Mouse (Mus musculus) right cerebral cortex, postnatal 10 days (tissue): ENCODE data around the gene Manea.
"Not testable (repeated sequence)": the region's sequence is repeated elsewhere in the genome, so short reads cannot be mapped to it uniquely, and the experiment has no call there.

Experiments
- DNase-seq, 2 experiments: peaks; one replicate each; pipeline ENCODE4 v3.0.0; 2021; ENCODE audit warnings: low spot score in 2 of 2

The Manea gene

DNA sequence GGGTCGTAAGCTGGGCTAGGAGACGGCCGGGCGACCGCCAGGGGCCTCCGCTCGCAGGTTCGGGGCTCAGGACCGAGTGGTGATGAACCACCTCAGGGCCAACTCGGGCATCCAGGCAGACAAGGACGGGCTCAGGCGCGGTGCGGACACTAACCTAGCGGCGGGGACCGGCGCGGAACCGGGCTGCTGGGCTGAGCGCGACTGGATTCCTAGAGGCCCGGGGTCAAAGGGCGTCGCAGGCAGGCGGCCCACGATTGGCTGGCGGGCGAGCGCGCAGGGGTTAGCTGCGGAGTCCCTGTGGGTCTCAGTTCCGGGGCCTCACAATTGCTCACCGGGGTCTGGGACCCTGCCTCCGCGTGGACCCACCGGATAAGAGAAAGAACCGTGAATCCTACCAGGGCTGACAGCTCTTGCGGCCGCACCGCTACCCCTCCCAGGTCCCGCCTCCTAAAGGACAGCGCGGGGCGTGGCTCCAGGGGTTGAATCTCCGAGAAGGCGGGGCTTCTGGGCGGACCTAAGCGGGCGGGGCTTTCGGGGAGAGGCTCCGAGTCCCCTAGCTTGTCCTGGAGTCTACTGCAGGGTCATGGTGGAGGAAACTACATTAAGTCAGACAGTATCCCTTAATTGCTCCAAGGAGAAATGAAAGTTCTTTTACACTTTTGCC, at the start of gene Manea:
Gene Manea, minus strand, starts transcription at position 449 of the 664 bp plus-strand sequence.
- peak; percentile 88 to 90 for DNase-seq

DNA sequence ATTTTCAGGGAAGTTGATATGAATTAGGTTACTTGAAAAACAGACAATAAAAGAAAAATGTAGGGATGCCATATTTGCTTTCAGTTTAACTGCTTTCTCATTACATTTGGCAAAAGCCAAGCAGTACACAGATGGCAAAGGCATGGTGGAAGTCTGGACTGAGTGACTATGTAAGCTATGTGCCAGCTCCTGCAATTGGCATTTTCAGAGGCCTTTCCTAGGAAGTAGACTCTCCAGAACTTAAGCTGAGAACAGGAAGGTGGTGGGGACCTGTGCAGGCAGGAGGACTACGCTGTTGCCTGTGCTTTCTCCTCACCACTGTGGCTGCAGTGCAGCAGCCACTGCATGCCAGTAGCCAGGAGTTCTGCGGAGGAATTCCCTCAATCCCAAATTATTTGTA, 7.9 kb upstream of the Manea start:
- no peak for DNase-seq

DNA sequence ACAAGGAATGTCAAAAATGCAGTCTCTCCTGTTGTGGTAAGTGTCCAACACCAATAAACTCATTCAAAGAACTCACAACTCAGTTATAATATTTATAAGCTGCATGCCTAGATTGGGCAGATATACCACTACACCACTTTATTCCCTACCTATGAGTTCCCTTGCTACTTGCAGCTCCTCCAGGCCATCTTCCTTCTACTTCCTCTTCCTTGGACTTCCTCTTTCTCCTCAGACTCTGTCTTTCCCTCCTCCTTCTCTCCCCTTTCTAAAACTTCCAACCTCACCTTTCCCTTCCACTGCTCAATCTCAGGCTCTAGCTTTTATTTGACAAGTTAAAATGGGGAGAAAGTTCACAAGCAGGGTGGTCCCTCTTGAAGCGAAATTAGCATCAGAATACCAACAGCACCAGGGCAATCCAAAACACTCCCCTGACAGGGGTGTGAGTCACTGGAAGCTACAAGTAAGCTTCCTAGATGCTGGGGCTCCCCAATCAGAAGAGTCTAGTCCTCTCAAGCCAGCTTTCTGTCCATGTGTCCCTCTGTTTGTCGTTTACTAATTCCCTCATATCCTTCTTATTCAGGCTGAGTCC, 7.0 kb upstream of the Manea start:
- no peak for DNase-seq

DNA sequence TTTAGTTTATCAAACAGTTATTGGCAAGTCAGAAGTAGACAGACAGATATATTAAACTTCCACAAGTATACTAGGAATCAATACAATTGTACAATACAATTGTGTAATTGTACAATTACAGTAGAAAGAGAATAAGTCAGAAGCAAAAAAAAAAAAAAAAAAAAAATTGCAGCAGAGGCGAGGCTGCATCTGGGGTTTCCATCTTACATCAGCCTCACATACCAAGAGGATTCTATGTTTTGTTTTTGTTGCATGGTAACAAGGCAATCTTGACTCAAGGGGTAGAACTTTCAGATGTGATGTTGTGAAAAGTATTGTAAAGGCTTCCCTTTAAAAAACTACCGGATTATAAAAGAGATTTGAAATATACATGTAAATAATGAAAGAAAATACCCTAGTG, 548 bp upstream of the Manea start:
- DNase-seq = no peak

DNA sequence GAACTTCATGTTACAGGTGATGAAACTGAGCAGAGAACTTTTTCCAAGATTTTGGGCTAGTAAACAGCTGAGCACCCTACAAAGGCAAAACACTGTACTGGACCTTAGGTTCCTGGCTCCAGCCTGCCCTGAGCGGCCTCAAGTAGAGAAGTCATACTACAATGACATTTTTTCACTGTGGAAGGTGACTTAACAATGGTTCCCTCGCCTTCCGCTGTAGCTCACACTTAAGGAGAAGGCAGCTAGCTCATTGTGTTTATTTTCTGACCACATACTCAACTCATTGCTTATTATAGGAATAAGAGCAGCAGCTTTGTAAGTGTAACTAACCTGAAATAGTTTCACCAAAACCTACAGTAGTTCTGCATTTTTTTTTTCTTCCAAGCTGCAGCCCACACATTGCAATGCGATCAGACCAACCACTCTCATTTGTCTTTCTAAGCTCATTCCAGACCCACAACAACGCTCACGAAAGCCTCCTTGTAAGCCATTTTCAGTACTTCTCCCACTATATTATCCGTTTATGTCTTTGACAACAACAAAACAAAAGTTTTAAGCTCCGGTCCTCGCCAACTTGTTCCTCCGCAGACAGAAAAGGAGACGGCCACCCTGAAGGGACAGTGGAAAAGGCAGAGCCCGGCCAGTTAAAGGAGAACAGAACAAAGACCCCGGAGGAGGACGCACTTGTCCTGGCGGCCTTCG, 799 bp downstream of the Manea start:
- DNase-seq = no peak

DNA sequence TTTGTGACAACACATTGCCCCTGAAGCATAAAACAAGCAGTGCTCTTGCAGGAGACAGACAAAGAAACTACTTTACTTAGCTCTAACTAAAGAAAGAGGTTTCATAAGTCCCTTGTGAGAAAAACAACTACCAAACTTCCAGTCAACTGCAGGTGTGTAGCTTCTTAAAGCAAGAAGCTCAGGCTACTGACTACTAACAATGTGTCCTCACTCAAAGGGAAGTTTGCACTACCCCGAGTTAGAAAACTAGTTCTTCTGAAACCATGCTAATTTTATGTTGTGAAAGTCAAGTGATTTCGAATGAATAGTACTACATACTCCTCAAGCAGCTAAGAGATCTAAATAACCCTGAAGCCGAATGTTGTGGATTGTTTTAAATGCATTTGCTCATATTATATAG, 1.6 kb downstream of the Manea start:
- DNase-seq = no peak

DNA sequence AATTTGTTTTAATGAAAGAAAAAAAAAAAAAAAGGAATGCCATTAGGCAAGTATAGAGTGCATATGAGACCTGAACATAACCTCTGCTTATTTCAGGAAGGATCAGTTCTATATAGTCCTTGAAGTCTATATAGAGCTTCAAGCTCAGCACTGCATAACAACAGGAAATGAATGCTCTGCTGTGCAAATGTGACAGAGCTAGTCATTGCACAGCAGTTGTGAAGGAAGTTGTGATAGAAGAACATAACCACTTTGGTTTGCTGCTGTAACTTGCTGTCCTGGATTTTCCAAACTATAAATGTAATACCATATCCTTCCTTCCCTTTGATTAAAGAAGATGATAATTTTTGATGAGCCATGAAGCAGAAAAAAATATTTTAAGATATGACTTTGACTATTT, 4.3 kb downstream of the Manea start:
- DNase-seq = no peak

DNA sequence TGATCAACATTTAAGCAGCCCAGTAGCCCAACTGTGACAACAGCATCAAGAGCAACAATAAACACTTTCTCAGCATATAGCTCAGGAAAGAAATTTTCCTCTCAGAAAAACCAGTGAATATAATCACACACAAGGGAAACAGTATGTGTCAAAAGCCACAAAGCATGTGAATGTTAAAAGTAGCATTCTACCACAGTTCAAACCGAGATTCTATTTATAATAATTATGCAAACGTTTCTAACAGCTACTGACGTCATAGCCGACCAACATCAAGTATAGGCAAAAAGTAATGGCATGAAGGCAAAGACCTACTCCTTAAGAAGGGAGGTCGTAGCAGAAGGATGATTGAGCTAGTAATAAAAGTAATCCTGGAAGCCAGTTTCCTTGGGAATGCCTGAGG, 8.1 kb downstream of the Manea start:
- DNase-seq = no peak

DNA sequence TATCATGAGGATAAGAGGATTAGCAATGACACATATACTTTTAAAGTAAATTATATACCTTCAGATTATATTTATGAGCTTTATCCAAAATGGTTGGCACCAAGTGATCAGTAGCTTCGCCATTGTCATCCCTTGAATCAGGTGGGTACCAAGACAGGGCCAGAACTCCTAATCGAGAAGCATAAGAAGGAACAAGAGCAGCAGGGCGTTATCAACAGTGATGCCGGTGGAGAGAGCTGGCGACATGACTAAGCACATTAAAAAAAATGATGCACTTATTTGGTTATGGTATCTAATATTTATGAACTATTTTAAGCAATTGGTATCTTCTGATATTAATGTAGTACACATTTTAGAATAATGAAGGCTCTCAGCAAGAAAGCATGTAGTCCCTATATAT, 10.1 kb downstream of the Manea start:
- DNase-seq = no peak

DNA sequence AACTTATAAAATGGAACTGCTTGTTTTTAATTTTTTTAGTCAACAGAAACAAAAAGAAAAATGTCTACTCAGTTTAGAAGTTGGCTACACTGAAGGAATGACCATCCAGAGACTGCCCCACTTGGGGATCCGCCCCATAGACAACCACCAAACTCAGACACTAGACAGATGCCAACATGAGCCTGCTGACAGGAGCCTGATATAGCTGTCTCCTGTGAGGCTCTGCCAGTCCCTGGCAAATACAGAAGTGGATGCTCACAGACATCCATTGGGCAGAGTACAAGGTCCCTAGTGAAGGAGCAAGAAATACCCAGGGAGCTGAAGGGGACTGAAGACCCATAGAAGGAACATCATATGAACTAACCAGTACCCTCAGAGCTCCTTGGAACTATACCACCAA, 42.0 kb downstream of the Manea start:
- not testable (repeated sequence) for DNase-seq

DNA sequence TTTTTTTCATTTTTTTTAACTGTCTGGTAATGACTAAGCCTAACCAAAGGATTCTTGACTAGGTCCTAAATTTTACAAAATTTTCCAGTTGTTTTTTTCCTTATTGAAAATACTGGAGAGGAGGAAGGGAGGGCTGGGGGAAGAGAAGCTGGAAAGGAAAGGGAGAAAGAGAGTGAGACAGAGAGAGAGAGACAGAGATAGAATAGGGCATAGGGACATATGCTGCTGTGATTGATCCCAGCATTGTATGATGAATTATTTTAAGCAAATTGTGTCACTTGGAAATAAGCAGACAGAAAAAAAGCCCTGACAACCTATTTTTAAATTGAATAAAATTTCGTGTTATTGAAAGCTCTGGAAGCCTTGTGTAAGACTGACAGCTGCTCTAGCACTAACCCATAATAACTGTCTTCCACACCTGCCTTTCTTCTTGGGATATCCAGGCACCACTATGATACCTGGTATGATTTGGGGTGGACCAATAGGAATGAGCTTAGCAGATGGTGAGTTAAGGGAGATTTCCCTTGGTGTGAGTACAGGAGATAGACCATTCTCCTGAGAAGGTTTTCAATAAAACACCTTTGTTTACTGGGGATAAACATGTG, 69.5 kb downstream of the Manea start:
- DNase-seq = no peak

DNA sequence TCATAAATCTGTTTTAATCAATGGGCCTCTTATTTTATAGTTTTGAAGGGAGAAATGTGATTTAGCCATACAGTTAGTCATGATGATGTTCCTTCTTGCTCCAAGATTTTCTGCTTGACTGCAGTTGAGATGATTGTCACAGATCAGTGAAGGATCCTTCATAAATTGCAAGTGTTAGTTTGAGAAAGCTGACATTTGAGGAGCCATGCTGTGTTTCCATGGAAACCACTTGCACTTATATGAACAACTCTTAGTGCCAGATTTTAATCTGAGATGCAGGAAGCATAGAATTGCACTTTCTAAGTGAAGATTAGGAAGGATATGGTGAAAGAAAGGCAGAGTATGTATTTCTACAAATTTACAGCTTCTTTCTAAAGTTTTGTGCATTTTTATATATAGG, 70.4 kb downstream of the Manea start:
- peak in 1 of 2 experiments; percentile 57 for DNase-seq

DNA sequence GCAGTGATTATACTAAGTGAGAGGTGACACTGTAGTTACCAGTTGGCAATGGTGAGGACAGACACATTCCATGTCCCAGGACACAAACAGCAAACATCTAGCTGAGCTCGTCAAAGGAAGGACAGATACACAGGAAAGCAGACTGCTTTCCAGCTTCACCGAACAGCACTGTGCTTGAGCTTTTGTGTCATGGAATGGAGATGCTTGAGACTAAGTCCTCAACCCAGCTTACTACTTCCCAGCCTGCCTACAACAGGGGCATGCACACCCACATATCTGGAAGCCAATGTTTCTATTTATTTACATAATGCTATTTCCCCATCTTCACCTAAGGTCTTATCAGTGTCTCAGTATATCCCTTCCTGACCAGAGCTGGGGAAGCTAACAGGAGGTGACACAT, 70.9 kb downstream of the Manea start:
- no peak for DNase-seq
